Mouse (Mus musculus) right cerebral cortex, postnatal 25 days (tissue): Measurements from ENCODE around the gene Gcnt2.
"Not testable (repeated sequence)": the region's sequence is repeated elsewhere in the genome, so short reads cannot be mapped to it uniquely, and the experiment has no call there.

Experiments
- DNase-seq: peaks from one replicate; pipeline ENCODE4 v3.0.0; 2022

Gene Gcnt2

GRCm38 (mm10) chr13:40946513-40946912 lies 87.0 kb downstream of the Gcnt2 start:
- no peak for DNase-seq

DNA sequence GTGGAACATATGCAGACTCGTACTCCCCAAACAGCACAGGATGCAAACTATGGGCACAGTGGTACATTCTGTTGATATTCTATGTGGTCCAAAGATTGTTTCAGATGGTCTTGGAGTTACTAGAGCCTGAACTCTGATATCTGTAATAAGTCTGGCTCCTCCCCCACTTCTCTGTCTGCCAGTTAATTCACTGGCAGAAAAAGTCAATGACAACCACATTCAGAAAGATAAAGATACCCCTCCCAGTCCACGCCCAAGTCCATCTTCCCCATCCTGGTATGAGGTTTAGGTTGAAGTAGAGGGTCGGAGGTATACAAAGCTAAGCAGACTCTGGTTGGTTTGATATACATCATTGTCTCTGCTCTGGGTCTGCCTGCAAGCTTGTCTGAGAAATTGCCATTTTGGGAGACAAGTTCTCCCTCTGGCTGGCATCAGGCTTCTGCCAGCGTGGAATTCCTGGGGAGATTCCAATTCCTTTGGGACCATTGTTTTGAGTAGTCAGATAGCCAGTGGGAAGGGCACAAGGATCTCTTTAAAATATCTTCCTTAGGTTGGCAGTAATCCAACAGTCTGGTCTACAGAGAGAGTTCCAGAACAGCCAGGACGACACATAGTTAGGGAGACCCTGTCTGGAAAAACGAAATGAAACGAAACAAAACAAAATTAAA lies 88.1 kb downstream of the Gcnt2 start:
- DNase-seq: no peak

- no peak for DNase-seq
These were observed 91.9 kb downstream of the Gcnt2 start for GRCm38 (mm10) chr13:40951386-40951976.

DNA sequence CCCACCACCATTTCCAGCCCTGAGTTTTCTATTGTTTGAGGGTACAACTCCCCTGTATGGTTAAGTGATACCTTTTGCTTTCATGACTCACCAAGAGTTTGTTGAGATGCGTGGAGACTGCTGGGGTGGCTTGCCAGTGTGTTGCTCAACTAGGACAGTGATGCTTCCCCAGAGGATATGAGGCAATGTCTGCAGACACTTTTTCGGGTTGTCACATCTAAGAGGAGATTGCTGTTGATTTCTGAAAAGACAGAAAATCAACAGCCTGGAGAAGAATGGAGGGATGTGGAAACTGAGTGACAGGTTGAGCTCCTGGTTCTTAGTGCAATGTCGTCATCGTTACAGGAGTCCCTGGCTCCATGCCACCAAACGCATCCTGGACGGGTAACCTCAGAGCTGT lies 93.7 kb downstream of the Gcnt2 start:
- DNase-seq: no peak

DNA sequence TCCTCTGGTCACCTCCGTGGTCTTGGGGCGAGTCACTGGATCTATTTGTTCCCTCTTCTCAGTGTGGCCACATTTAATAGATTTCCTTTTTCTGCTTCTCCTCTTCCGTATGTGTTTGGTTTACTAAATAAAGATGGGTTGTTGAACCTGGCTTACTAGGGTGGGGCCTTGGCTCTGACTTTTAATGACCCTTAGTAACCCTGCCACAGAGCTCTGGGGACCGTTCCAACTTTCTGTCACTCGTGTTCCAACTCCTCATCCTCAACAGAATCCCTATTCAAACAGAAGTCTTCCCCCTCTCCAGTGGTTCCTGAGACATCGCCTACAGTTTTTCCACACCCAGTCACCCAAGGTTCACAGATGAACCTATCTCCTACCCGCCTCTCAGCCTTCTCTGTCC lies 96.2 kb downstream of the Gcnt2 start:
- DNase-seq: no peak

GRCm38 (mm10) chr13:40967609-40968008 lies 108.1 kb downstream of the Gcnt2 start:
- DNase-seq: no peak

- no peak for DNase-seq
These were observed 109.0 kb downstream of the Gcnt2 start for GRCm38 (mm10) chr13:40968564-40968963.

DNA sequence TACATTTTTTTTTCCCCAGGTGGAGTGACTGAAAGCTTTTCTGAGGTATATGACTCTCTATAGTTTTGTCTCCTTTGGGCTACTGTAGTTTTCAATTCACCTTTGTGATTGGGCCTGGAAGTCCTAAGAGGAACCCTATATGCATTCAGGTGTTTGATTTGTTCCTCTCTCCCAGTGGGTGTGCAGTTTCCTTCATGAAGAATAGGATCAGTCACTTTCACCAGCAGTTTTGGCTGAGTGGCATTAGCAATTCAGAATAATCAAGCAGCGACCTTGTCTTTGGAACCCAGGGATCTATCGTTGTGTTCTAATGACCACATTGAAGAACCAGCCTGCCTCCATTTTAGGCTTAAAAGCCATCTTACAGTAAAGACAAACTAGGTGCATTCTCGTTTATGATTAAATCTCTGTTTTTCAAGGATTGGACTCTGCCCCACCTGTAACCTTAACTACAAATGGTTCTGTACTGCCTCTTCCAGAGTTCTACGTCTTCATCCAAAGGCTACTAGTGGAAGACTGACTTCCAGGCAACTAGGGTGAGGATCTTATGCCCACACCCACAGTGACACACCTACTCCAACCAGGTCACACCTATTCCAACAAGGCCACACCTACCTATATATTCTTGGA lies 110.3 kb downstream of the Gcnt2 start:
- DNase-seq: no peak

DNA sequence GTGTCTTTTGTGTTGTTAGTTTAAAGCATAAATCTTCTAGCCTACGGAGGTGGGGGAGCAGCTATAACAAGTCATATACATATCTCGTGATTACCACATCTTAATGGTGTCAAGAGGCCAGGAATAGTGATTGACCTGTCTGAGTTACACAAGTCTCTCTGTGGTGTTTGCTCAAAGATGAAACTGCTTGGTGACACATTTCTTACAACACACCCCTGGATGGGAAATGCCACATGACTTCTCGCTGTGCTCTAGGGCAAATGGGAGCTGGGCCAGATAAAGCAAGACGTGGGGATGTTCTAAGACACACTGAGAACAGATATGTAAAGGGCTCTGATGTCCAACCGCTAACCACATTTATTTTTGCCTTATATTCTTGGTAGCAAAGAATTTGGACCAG lies 111.7 kb downstream of the Gcnt2 start:
- DNase-seq: no peak

- no peak for DNase-seq
These were observed 112.3 kb downstream of the Gcnt2 start for GRCm38 (mm10) chr13:40971831-40972230.

GRCm38 (mm10) chr13:40972976-40973375 lies 113.4 kb downstream of the Gcnt2 start:
- DNase-seq: no peak

GRCm38 (mm10) chr13:40977609-40978008 lies 118.1 kb downstream of the Gcnt2 start:
- DNase-seq: no peak

DNA sequence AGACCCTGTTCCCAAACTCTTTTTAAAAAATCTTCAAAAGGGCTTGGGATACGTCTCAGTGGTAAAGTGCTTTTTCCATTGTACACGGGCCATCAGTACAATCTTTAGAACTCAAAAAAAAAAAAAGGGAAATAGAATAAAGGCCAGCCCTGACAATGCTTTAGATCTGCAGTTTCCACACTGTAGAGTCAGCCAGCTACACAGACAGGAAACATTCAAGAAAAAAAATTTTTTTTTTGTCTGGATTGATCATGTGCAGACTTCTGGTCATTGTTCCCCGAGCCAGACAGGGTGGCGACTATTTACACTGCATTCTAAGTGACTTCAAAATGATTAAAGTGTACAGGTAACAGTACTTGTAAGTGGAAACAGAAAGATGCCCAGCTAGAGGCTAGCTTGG lies 119.1 kb downstream of the Gcnt2 start:
- DNase-seq: no peak

- DNase-seq: no peak
These were observed 119.8 kb downstream of the Gcnt2 start for GRCm38 (mm10) chr13:40979321-40979720.

GRCm38 (mm10) chr13:40982759-40983158 lies 123.2 kb downstream of the Gcnt2 start:
- no peak for DNase-seq

DNA sequence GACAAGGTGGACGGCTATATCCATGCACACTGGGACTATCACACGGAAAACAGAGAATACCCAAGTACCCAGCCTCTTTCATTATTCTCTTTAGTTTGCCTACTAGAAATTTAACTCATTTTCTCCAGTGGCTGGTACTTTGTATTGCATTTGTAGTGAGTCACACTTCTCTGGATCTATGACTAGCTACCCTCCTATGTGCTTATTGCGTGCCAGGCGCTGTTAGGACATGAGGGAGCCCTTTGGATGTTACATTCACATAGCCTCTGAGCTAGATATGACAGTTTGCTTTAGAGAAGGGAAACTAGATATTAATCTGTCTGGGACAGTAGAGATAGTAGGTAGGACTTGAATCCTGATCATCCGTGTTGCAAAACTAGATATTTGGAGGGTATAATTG lies 126.5 kb downstream of the Gcnt2 start:
- no peak for DNase-seq

DNA sequence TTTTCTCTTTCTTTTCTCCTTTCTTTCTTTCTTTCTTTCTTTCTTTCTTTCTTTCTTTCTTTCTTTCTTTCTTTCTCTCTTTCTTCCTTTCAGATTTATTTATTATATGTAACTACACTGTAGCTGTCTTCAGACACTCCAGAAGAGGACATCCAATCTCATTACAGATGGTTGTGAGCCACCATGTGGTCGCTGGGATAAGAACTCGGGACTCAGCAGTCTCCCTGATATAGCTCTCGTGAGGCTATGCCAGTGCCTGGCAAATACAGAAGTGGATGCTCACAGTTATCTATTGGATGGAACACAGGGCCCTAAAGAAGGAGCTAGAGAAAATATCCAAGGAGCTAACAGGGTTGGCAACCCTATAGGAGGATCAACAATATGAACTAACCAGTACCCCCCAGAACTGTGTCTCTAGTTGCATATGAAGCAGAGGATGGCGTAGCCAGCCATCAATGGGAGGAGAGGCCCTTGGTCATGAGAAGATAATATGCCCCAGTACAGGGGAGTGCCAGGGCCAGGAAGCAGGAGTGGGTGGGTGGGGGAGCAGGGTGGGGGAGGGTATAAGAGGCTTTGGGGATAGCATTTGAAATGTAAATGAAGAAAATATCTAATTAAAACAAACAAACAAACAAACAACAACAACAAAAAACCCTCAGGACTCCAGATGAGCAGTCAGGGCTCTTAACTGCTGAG lies 128.2 kb downstream of the Gcnt2 start:
- not testable (repeated sequence) for DNase-seq

DNA sequence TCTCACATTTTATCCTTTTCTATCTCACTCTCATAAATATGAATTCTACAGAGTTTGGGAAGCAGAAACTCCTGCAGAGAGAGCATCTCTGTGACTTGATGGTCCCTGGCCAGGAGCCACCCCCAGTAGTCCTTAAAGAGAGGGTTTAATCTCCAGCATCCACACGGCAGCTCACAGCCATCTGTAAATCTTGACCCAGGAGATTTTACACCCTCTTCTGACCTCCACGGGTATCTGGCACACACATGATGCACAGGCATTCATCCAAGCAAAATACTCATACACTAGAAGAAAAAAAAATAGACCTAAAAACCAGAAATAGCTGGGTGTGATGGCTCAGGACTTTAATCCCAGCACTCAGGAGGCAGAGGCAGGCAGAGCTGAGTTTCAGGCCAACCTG lies 128.9 kb downstream of the Gcnt2 start:
- DNase-seq: no peak

GRCm38 (mm10) chr13:40994487-40995263 lies 135.1 kb downstream of the Gcnt2 start:
- no peak for DNase-seq

- DNase-seq: not testable (repeated sequence)
These were observed 139.0 kb downstream of the Gcnt2 start for GRCm38 (mm10) chr13:40998537-40998936.

DNA sequence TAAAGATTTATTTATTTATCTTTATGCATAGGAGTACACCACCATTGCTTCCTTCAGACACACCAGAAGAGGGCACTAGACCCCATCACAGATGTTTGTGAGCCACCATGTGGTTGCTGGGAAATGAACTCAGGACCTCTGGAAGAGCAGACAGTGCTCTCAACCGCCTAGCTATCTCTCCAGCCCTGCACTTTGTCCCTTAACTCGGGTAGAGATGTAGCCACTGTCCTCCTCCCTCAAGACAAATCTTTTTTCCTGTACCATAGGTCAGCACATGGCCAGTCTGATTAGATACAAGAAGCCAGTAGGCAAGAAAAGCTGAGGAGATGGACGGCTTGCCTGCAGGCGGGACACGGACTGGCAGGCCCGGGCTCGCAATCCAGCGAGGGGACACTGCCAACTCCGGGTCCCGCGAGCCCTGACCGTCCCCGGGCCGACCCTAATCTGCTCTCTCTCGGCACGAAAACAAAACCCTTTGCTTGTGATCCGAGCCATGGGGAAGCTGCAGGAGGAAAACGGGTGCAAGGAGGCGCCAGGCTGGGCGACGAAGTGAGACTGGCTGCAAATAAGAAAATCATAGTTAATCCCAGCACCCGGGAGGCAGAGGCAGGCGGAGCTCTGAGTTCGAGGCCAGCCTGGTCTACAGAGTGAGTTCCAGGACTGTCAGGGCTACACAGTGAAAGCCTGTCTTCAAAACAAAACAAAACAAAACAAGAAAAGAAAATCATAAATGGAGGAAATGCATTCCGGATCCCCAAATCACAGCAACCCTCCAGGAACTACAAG lies 140.8 kb downstream of the Gcnt2 start:
- peak; percentile 34 for DNase-seq
